Mouse (Mus musculus): ENCODE data around the gene Erc1. TPM values are rescaled to one million over a fixed set of nuclear protein-coding genes. Genes with fewer than 3 reads are reported as not detected.
"Not testable (repeated sequence)": the region's sequence is repeated elsewhere in the genome, so short reads cannot be mapped to it uniquely, and the experiment has no call there.

Erc1 gene
- polyA plus RNA-seq, 1 experiment, result 3.0 TPM

DNA sequence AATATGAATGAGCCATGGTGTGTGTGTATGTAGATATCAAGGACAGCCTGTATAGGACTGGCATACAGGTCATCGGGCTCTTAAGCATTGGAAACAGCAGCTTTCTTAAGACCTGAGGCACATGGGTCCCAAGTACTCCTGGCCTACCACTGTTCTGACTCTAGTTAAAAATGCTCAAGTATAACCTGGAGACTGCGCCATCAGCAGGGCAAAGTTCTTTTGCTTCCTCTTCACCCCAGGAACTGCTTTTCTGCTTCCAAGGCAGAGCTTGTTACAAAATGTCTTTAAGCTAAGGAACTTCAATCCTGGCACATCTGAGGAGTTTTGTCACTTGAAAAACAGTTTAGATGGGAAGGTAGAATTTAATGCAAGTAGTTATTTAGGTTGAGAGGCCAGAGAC lies 189.5 kb downstream of the Erc1 start:
- 94% methylated on average over 2 of the region's 2 CpGs for WGBS
- Histone ChIP-seq H3K27ac (ENCODE audit: insufficient read depth, low read length) (no peak overlapping the region), H3K27me3 (ENCODE audit: control insufficient read depth, insufficient read depth, low read length) (no peaks in the 10 kb centered on the region), H3K4me1 (ENCODE audit: control insufficient read depth, insufficient read depth, insufficient read length) (no peaks in the 10 kb centered on the region), H3K36me3 (ENCODE audit: control insufficient read depth, insufficient read depth, low read length) (no peaks in the 10 kb centered on the region), H3K4me3 (ENCODE audit: extremely low read depth, insufficient read depth, insufficient read length) (no peak overlapping the region)
- TF ChIP-seq CTCF (IDR thresholded peaks at IDR 0.05; ENCODE audit: extremely low read depth, insufficient read depth, insufficient read length, insufficient replicate concordance) (no peak), POLR2A (IDR thresholded peaks at IDR 0.05; ENCODE audit: low read depth, low read length) (no peak)
- no peak for DNase-seq (ENCODE audit: low read depth in 1 of 2, low spot score in 2 of 2)

DNA sequence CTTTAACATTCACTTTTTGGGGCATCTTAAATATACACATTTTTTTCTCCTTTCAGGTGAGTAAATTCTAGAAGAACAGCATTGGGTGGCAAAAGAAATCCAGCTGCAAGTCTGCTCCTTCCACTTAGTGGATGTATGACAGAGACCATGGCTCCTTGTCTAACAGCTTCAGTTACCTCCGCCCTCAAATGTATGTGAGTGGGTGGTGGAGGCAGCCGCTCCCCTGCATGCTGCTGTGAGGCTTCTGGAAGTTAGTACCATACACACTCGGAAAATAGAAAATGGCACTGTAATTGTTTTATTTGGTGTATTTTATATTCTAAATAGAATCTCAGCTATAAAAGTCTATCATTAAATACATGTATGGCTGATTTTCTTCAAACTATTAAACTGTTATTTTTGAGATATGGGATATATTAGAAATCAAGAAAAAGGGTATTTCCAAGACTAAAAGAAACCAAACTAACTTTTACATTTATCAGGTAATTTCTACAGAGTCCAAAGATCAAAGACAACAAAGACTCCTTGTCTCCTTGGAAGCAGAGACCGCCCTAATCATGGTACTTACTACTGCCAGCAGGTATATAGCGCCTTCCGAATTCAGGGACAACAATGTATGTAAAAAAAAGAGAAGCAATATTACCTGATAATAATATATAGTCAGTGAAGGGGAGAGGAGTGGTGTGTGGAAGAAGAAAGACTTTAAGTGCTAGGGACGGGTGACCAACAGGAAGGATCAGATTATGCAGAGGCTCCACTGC lies 190.4 kb downstream of the Erc1 start:
- H3K4me3 ChIP-seq (ENCODE audit: extremely low read depth, insufficient read depth, insufficient read length), result no peak overlapping the region
- H3K27ac ChIP-seq (ENCODE audit: insufficient read depth, low read length), result no peak overlapping the region
- WGBS, result 95% methylated on average over 7 of the region's 7 CpGs

DNA sequence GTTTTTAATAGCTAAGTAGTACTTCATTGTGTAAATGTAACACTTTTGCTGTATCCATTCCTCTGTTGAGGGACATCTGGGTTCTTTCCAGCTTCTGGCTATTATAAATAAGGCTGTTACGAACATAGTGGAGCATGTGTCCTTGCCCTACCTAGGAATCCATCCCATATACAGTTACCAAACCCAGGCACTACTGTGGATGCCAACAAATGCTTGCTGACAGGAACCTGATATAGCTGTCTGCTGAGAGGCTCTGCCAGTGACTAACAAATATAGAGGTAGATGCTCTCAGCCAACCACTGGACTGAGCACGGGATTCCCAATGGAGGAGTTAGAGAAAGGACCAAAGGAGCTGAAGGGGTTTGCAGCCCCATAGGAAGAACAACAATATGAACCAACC lies 193.2 kb downstream of the Erc1 start:
- DNase-seq (ENCODE audit: low read depth in 1 of 2, low spot score in 2 of 2); H3K36me3 ChIP-seq (ENCODE audit: control insufficient read depth, insufficient read depth, low read length); H3K4me1 ChIP-seq (ENCODE audit: control insufficient read depth, insufficient read depth, insufficient read length); H3K4me3 ChIP-seq (ENCODE audit: extremely low read depth, insufficient read depth, insufficient read length); H3K27me3 ChIP-seq (ENCODE audit: control insufficient read depth, insufficient read depth, low read length); H3K27ac ChIP-seq (ENCODE audit: insufficient read depth, low read length): not testable (repeated sequence)
- WGBS, result 84% methylated on average over 2 of the region's 2 CpGs

More for the DNA sequence above, 190.4 kb downstream of the Erc1 start:
- TF ChIP-seq POLR2A (IDR thresholded peaks at IDR 0.05; ENCODE audit: low read depth, low read length) (no peak), CTCF (IDR thresholded peaks at IDR 0.05; ENCODE audit: extremely low read depth, insufficient read depth, insufficient read length, insufficient replicate concordance) (no peak)
- Histone ChIP-seq H3K4me1 (ENCODE audit: control insufficient read depth, insufficient read depth, insufficient read length) (no peaks in the 10 kb centered on the region), H3K36me3 (ENCODE audit: control insufficient read depth, insufficient read depth, low read length) (no peaks in the 10 kb centered on the region), H3K27me3 (ENCODE audit: control insufficient read depth, insufficient read depth, low read length) (no peaks in the 10 kb centered on the region)
- DNase-seq (ENCODE audit: low read depth in 1 of 2, low spot score in 2 of 2), result no peak

DNA sequence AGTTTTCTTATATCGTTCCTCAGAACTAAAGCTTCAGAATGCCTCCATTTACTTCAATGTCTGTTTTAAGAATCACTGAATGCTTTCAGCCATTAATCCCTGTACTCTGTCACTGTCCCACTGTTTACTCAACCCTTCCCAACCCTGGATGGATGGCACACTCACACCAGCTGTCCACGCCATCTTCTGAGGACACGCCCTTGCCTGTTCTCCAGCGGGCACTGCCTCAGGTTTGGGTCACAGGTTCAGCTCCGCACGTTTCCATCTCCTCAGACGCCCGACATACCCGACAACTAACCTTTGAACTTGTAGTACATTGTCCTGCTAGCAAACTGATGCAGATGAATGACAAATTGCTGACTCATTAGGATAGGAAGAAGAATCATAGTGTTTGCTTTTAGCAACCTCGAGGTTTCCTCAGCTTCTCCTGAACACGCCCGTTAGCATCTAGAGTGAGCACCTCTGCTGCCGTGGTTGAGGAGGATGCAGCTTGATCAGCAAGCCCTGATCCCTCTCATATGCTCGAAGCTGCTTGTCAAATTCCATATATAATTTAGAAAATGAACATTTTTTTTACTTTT lies 204.0 kb downstream of the Erc1 start:
- WGBS, result 84% methylated on average over 14 of the region's 14 CpGs
- no peak overlapping the region for H3K27ac ChIP-seq (ENCODE audit: insufficient read depth, low read length)
- no peaks in the 10 kb centered on the region for H3K27me3 ChIP-seq (ENCODE audit: control insufficient read depth, insufficient read depth, low read length)
- H3K4me3 ChIP-seq (ENCODE audit: extremely low read depth, insufficient read depth, insufficient read length), result no peak overlapping the region
- TF ChIP-seq POLR2A (IDR thresholded peaks at IDR 0.05; ENCODE audit: low read depth, low read length) (no peak), CTCF (IDR thresholded peaks at IDR 0.05; ENCODE audit: extremely low read depth, insufficient read depth, insufficient read length, insufficient replicate concordance) (no peak)
- no peaks in the 10 kb centered on the region for H3K4me1 ChIP-seq (ENCODE audit: control insufficient read depth, insufficient read depth, insufficient read length)
- DNase-seq (ENCODE audit: low read depth in 1 of 2, low spot score in 2 of 2), result no peak
- H3K36me3 ChIP-seq (ENCODE audit: control insufficient read depth, insufficient read depth, low read length), result no peaks in the 10 kb centered on the region

DNA sequence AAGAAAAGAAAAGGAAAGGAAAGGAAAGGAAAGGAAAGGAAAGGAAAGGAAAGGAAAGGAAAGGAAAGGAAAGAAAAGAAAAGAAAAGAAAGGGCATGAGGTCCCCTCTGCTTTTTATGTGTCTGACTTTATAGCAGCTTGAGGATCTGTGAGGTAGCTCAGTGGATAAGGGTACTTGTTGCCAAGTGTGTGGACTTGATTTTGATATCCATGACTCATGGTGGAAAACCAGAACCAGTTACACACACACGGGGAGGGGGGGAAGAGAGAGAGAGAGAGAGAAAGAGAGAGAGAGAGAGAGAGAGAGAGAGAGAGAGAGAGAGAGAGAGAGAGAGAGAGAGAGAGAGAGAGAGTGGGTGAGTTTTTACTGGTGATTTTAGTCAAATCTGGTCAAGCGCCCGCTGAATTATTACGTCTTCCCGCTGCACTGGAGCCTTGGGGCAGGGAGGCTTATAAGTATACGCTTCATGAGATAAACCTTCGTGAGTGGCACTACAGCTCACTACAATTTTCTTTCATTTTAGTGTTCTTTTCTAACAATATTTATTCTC lies 204.7 kb downstream of the Erc1 start:
- no peak for DNase-seq (ENCODE audit: low read depth in 1 of 2, low spot score in 2 of 2)
- no peak overlapping the region for H3K27ac ChIP-seq (ENCODE audit: insufficient read depth, low read length)
- H3K4me3 ChIP-seq (ENCODE audit: extremely low read depth, insufficient read depth, insufficient read length), result no peak overlapping the region
- WGBS, result 87% methylated on average over 7 of the region's 7 CpGs
- H3K27me3 ChIP-seq (ENCODE audit: control insufficient read depth, insufficient read depth, low read length), result no peaks in the 10 kb centered on the region
- no peaks in the 10 kb centered on the region for H3K4me1 ChIP-seq (ENCODE audit: control insufficient read depth, insufficient read depth, insufficient read length)
- H3K36me3 ChIP-seq (ENCODE audit: control insufficient read depth, insufficient read depth, low read length), result no peaks in the 10 kb centered on the region
- TF ChIP-seq CTCF (IDR thresholded peaks at IDR 0.05; ENCODE audit: extremely low read depth, insufficient read depth, insufficient read length, insufficient replicate concordance) (no peak), POLR2A (IDR thresholded peaks at IDR 0.05; ENCODE audit: low read depth, low read length) (no peak)

DNA sequence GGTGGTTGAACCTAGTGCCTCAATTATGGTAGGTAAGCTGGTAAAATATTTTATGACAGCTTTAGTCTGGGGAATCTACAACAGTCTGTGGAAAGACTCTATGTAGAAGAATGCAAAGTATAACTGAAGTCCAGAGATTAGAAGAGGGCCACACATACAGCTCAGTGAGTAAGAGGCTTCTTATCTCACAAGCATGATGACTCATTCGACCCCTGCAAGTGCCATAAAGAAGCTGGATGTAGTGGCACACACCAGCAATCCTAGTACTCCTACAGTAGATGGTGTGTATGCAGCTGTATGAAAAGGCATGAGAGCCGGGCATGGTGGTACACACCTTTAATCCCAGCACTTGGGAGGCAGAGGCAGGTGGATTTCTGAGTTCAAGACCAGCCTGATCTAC lies 205.2 kb downstream of the Erc1 start:
- DNase-seq (ENCODE audit: low read depth in 1 of 2, low spot score in 2 of 2), result no peak
- H3K4me3 ChIP-seq (ENCODE audit: extremely low read depth, insufficient read depth, insufficient read length), result no peak overlapping the region
- WGBS, result 76% methylated on average over 2 of the region's 2 CpGs
- H3K4me1 ChIP-seq (ENCODE audit: control insufficient read depth, insufficient read depth, insufficient read length), result no peaks in the 10 kb centered on the region
- no peak overlapping the region for H3K27ac ChIP-seq (ENCODE audit: insufficient read depth, low read length)
- TF ChIP-seq POLR2A (IDR thresholded peaks at IDR 0.05; ENCODE audit: low read depth, low read length) (no peak), CTCF (IDR thresholded peaks at IDR 0.05; ENCODE audit: extremely low read depth, insufficient read depth, insufficient read length, insufficient replicate concordance) (no peak)
- H3K27me3 ChIP-seq (ENCODE audit: control insufficient read depth, insufficient read depth, low read length), result no peaks in the 10 kb centered on the region
- H3K36me3 ChIP-seq (ENCODE audit: control insufficient read depth, insufficient read depth, low read length), result no peaks in the 10 kb centered on the region

DNA sequence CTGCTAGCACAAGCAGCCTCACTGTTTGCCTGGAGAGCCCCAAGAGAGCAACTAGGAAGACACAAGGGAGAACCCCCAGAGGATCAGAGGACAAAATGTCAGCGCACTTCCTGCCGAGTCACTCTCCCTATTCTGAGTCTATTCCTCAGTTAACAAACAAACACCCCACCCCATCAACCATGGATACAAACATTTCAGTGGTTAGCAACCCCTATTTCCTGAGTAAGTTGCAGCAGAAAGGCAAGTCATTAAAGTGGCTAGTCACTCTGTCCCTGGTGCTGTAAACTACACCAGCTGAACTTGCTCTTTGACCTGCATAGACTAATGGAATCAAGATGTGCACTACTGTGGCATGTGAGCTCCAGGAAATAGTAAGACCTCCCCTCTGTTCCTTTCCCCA lies 212.3 kb downstream of the Erc1 start:
- Histone ChIP-seq H3K4me3 (ENCODE audit: extremely low read depth, insufficient read depth, insufficient read length) (no peak overlapping the region), H3K27me3 (ENCODE audit: control insufficient read depth, insufficient read depth, low read length) (no peaks in the 10 kb centered on the region), H3K36me3 (ENCODE audit: control insufficient read depth, insufficient read depth, low read length) (no peaks in the 10 kb centered on the region), H3K27ac (ENCODE audit: insufficient read depth, low read length) (no peak overlapping the region), H3K4me1 (ENCODE audit: control insufficient read depth, insufficient read depth, insufficient read length) (no peaks in the 10 kb centered on the region)
- DNase-seq (ENCODE audit: low read depth in 1 of 2, low spot score in 2 of 2), result no peak
- WGBS, result 22% methylated on average over 2 of the region's 2 CpGs
- no peak for TF ChIP-seq CTCF (IDR thresholded peaks at IDR 0.05; ENCODE audit: extremely low read depth, insufficient read depth, insufficient read length, insufficient replicate concordance)
- no peak for TF ChIP-seq POLR2A (IDR thresholded peaks at IDR 0.05; ENCODE audit: low read depth, low read length)

Data from spleen, adult 2 months (tissue).